Mouse (Mus musculus) embryo, embryonic 11 days (tissue): ENCODE data around the gene 6030452D12Rik.
A peak's percentile ranks its signal among the peaks of the same experiment; 100 is the strongest.

Source experiments
- DNase-seq: peaks from one replicate; pipeline ENCODE4 v3.0.0-alpha.2; 2015

The 6030452D12Rik gene

DNA sequence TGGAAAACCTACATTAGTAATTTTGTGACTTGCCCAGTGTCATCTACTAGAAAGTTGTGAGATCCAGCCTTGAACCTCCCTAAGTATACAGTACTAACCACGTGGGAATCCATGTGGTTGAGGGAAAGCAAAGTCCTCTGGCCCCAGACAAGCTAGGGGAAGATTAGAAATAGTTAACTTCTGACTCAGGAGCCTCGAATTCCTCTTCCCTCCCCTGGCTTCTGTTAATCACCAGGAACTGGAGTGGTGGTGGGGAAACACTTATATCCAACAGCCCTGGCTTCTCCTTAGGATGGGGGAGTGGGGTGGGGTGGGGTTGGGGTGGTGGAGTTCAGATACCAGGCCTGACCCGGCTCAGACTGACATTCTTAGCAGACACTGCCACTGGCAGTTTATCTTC lies 18.4 kb downstream of the 6030452D12Rik start:
- DNase-seq, result no peak

GRCm38 (mm10) chr8:106520578-106520977 lies 20.3 kb downstream of the 6030452D12Rik start:
- no peak for DNase-seq

DNA sequence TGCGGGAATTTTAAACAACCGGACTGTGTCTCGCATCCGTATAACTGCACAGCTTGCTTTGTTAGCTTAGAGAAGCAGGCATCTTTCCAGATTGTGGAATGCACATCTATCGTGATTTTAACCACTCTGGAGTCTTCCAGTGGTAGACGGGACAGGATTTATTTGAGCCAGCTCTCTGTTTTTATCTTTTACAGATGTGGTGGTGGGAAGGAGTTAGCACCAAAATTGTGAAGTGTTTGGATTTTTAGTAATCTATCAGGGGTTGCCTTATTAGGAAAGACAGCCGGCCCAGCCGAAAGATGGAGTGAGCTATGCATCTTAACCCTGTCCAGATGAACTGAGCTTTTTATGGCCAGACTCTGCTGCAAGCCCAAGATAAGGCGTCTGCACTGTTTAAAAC lies 21.5 kb downstream of the 6030452D12Rik start:
- peak; percentile 44 for DNase-seq

DNA sequence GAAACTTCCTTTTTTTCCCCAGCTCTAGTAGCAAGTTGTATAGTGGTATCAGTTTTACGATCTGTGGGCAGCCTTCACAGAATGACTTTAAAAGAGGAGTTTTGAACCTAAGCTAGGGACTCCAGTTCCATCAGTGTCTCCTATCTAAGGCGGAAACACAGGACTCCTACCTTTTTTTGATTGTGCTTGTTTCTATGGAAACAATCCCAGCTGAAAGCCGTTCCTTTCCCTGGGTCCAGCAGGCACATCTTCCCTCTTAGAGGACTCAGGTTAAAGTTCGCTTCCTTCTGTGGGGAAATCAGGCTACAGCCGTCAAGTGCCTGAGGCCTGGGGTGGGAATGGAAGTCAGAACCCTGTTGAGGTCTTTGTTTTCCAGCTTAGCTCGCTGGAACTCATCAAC lies 26.4 kb downstream of the 6030452D12Rik start:
- DNase-seq, result no peak

GRCm38 (mm10) chr8:106527241-106528036 lies 27.1 kb downstream of the 6030452D12Rik start:
- DNase-seq, result no peak

DNA sequence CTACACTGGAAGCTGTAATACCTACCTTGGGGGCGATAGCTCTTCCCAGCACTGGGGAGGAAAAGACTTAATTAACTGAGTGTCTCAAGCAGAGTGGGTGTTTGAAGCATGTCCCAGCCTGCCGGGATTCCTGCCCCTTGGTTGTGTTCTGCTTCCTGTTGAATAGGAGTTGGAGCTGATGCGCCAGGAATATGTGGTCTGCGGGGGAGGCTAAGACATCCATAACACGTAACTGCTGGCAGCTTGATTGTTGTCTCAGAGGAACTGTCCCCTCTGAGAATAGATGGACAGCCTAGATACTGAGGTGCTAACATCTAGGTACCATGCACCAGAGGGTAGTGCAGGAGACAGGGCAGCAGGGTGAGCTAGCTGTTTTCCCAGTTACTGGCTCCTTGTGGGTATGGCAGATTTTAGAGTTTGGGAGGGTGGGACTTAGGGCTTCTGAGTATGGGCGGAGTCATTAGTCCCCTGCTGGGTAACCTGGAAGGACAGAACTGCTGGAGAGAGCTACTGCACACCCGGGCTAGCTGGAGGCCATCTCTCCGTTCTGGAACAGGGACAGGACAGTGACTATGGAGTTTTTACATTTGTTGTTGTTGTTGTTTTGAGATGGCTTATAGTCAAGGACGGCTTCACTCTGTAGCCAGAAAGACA lies 28.4 kb downstream of the 6030452D12Rik start:
- no peak for DNase-seq

GRCm38 (mm10) chr8:106529885-106530482 lies 29.7 kb downstream of the 6030452D12Rik start:
- DNase-seq, result no peak

- DNase-seq, result no peak
Measured at GRCm38 (mm10) chr8:106530566-106530965, 30.2 kb downstream of the 6030452D12Rik start.

DNA sequence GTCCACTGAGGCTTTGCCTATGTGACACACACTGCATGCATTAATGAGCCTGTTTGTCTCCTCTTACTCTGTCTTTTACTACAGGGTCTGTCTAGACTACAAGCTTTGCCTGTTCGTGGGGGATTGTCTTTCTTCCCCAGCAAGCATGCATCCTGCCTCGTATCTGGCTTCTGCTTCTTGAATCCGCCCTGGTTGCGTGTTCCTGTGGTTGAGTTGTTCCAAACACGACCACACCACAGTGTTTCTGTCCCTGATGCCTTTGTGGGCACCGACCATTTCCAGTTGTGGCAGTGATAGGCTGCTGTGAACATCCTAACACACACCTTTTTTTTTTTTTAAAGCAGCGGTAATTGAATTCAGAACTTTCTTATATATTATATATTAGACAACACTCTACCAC lies 33.4 kb downstream of the 6030452D12Rik start:
- no peak for DNase-seq

DNA sequence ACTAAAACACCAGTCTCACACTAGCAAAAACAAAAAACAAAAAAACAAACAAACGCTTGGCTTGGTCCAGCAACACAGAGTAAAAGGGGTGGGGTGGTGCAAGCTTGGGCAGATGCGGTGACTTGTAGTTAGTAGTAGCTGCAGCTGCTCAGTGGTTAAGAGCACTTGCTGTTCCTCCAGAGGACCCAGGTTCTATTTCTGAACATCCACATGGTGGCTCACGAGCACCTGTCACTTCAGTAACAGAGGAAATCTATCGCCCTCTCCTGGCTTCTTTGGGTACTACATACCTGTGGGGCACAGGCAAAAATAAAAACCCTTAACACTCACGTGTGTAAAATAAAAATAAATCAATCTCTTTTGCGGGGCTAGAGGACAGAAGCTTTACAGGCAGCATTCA lies 34.1 kb downstream of the 6030452D12Rik start:
- peak; percentile 68 for DNase-seq

DNA sequence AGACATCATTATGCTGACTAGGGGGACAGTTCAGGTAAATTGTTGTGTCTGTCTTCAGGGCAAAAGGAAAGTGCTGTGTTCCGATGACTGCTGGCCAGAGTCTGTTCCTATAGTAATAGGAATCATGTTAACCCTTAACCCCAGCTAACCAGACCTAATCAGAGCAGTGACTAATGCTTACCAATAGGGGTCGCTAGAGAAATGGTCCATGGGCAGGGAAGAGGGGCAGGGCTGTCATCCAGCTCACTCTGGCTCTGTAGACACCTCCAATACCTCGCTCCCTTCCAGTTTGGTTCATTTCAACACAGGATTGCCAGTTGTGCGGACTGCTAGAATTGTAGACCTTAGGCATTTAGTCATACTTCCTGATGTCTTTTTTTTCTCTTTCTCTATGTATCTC lies 35.1 kb downstream of the 6030452D12Rik start:
- no peak for DNase-seq

DNA sequence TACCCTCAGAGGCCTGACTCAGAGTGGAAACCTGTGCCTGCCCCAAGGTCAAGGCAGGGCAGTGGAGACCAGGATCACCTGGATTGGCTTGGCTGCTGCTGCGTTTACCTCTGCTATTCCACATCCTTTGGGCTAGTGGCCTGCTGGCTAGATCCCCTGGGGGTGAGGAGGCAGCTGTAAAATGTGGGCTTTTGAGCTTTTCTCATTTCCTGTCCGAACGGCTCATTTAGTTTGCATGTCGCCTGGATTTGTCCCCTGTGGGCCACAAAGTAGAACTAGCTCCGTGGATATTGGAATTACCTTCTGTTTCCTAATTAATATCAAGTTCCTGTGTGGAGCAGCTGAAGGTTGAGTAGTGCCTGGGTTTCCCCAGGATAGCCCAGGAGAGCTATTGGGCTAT lies 38.9 kb downstream of the 6030452D12Rik start:
- DNase-seq, result no peak

GRCm38 (mm10) chr8:106541002-106541401 lies 40.7 kb downstream of the 6030452D12Rik start:
- no peak for DNase-seq

DNA sequence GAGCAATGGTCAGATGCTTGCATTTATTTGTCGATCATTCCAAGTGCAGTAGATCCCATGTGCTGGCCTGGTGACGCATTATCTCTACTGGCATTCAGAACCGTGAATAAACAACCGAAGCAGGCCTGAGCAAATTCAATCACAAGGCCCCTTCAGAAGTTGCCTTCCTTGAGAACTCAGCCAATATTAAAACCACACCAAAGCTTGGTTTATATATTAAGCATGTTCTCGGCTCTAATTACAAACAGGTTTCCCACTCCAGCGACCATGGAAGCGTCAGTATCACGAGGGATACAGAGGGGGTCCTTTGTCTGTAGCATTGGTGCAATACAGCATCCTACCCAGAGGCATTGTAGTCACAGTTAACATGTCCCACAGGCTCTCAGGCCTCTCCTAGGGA lies 42.7 kb downstream of the 6030452D12Rik start:
- DNase-seq, result no peak

DNA sequence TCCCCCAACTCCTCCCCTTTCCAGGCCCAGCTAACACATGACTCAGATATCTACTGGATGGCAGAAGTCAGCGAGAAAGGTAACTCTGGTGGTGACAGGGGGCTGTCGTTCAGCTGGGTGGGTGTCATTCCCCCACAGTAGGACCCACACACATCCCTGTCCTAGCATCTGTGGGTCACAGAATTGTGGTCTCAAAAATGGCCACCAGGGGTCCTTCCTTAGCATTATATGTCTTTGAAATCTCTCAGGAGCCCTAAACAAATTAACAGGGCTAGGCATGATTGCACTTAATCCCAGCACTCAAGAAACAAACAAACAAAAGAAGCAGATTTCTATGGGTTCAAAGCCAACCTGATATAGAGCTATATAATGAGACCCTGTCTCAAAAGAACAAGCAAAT lies 44.8 kb downstream of the 6030452D12Rik start:
- DNase-seq, result no peak

- no peak for DNase-seq
Measured at GRCm38 (mm10) chr8:106546746-106547145, 46.4 kb downstream of the 6030452D12Rik start.

DNA sequence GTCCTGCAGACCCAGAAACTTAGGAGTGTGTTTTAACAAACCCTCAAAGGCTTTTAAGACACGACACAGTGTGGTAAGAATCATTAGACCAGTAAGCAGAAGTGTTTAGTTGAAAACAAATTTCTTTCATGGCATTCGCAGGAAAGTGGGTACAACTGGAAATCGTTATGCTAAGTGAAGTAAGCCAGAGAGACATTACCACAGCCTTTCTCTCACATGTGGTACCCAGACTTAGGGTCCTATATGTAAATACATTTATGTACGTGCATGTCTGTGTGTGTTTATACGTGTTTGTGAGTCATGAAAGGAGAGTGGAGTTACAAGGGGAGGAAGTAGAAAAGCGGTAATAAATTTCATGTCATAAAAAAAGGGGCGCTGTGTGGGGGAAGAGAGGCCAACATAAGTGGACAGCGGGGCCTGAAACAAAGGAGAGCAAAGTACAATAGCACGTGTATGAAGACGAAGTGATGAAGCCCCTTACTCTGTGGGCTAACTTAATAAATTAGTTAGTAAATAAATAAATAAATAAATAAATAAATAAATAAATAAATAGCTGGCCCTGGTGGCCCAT lies 48.1 kb downstream of the 6030452D12Rik start:
- no peak for DNase-seq

DNA sequence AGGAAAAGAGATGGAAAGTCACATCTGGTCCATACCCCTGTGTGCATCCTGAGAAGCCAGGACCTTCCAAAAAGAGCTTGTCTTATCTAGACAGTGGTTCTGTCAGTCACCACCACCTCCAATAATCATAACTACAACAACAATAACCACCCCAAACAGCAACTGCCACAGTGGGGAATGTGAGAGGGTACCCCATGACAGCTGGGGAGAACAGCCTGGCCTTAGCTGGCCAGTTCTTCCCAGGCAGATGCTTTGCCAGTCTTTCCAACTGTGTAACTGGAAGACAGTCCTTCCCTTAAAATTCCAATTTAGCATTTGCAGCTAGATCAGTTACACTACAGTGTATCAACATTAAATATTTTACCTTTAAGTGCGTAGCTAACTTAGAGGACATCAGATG lies 50.6 kb downstream of the 6030452D12Rik start:
- no peak for DNase-seq

DNA sequence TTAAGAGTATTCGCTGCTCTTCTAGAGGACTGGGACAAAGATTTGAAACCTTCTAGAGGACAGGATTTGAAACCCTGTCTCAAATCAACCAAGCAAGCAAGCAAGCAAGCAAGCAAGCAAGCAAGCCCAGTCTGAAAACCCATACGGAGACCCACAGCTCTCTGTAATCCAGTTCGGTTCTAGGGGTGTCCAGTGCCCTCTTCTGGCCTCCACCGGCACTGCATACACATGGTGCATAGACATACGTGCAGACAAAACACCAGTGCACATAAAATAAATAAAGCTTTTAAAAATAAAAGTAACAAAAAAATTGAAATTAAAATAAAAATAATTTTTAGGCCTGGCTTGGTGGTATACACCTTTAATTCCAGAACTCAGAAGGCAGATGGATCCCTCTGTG lies 53.7 kb downstream of the 6030452D12Rik start:
- no peak for DNase-seq

DNA sequence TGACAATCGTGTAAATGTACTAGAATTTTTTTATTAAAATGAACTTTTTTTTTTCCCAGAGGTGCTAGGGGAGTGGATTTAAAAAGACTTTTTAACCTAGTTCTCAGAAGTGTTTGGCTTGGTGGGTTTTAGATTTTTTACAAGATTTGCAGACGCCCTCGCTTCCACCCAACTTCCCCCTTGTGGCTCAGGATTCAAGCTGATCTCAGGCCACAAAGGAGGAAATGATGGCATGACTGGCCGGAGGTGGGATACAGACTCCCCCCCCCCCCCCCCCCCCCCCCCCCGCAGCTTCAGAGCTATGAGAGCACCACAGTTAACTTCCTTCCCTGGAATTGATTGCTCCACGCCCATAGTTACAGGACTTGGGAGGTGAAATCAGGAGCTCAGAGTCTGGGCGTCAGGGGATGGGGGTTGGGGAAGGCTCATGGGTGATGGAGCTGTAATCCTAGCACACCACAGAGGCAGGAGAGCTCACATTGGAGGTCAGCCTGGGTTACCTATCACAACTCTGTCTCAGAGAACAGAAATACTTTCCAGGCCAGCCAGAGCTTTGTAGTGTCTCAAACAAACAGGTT lies 55.8 kb downstream of the 6030452D12Rik start:
- no peak for DNase-seq
